Mouse (Mus musculus) myocyte (in vitro differentiated cells): ENCODE measurements around the gene Pfdn6. TPM values are rescaled to one million over a fixed set of nuclear protein-coding genes. Genes with fewer than 3 reads are reported as not detected.
A peak's percentile ranks its signal among the peaks of the same experiment; 100 is the strongest.
"Not testable (repeated sequence)": the region's sequence is repeated elsewhere in the genome, so short reads cannot be mapped to it uniquely, and the experiment has no call there.

Source experiments
- H3K27me3 ChIP-seq: one replicate; pipeline ENCODE4 v1.6.1; 2011; ENCODE audit not compliant: control insufficient read depth, insufficient read depth, insufficient read length
- H3K36me3 ChIP-seq: one replicate; pipeline ENCODE4 v1.6.1; 2011; ENCODE audit not compliant: control insufficient read depth, insufficient read depth
- H3K4me2 ChIP-seq: one replicate; pipeline ENCODE4 v1.6.1; 2011; ENCODE audit warnings: low read depth, control low read depth
- H3K4me3 ChIP-seq: one replicate; pipeline ENCODE4 v1.5.1; 2011; ENCODE audit warnings: mild to moderate bottlenecking, control low read depth, moderate library complexity
- H3K79me2 ChIP-seq: one replicate; pipeline ENCODE4 v1.6.1; 2011; ENCODE audit not compliant: control insufficient read depth, insufficient read depth
- H3ac ChIP-seq: one replicate; pipeline ENCODE4 v1.6.1; 2011; ENCODE audit not compliant: control insufficient read depth, insufficient read length
- CEBPB ChIP-seq: IDR thresholded peaks from 2 replicates; pipeline ENCODE4 v1.6.1; 2011; ENCODE audit warnings: mild to moderate bottlenecking, moderate library complexity; ENCODE audit not compliant: poor library complexity, insufficient read depth, severe bottlenecking
- E2F4 ChIP-seq: IDR thresholded peaks from one replicate; pipeline ENCODE4 v1.6.1; 2011; ENCODE audit warnings: mild to moderate bottlenecking, control low read depth, moderate library complexity; ENCODE audit not compliant: insufficient read depth
- MAX ChIP-seq: IDR thresholded peaks from one replicate; pipeline ENCODE4 v1.6.1; 2011; ENCODE audit warnings: low read depth, mild to moderate bottlenecking, control low read depth
- MYOD1 ChIP-seq, 3 experiments: IDR thresholded peaks; one replicate each; pipeline ENCODE4 v1.6.1; 2011; ENCODE audit warnings: control low read depth in 2 of 3, low read depth in 2 of 3, mild to moderate bottlenecking in 2 of 3, moderate library complexity in 1 of 3; ENCODE audit not compliant: insufficient read length in 2 of 3, control insufficient read depth in 1 of 3
- MYOG ChIP-seq, 3 experiments: IDR thresholded peaks; one replicate each; pipeline ENCODE4 v1.6.1; 2011; ENCODE audit warnings: control low read depth in 2 of 3, low read depth in 2 of 3, mild to moderate bottlenecking in 2 of 3; ENCODE audit not compliant: insufficient read length in 2 of 3, control insufficient read depth in 1 of 3, insufficient read depth in 1 of 3
- POLR2A ChIP-seq: IDR thresholded peaks from one replicate; pipeline ENCODE4 v1.6.1; 2011; ENCODE audit warnings: low read depth, mild to moderate bottlenecking, control low read depth, moderate library complexity; ENCODE audit not compliant: insufficient read length
- POLR2AphosphoS2 ChIP-seq: IDR thresholded peaks from one replicate; pipeline ENCODE4 v1.6.1; 2011; ENCODE audit warnings: low read depth, control low read depth; ENCODE audit not compliant: insufficient read length
- REST ChIP-seq: IDR thresholded peaks from one replicate; pipeline ENCODE4 v1.6.1; 2011; ENCODE audit warnings: mild to moderate bottlenecking, control low read depth, moderate library complexity; ENCODE audit not compliant: insufficient read depth, insufficient read length
- SRF ChIP-seq: IDR thresholded peaks from one replicate; pipeline ENCODE4 v1.6.1; 2011; ENCODE audit warnings: low read depth; ENCODE audit not compliant: control insufficient read depth, insufficient read length
- TCF12 ChIP-seq: IDR thresholded peaks from one replicate; pipeline ENCODE4 v1.6.1; 2011; ENCODE audit warnings: mild to moderate bottlenecking, control low read depth; ENCODE audit not compliant: poor library complexity, insufficient read depth, severe bottlenecking
- TCF3 ChIP-seq: IDR thresholded peaks from one replicate; pipeline ENCODE4 v1.6.1; 2011; ENCODE audit warnings: low read depth, control low read depth; ENCODE audit not compliant: insufficient read length
- USF1 ChIP-seq: IDR thresholded peaks from one replicate; pipeline ENCODE4 v1.6.1; 2011; ENCODE audit warnings: low read depth, mild to moderate bottlenecking, control low read depth, moderate library complexity
- polyA plus RNA-seq: library from polyadenylated mRNA; unstranded; fragments of >200 nt; fragmentation: generic; extraction: Trizol; gene quantifications from one replicate; pipeline ENCODE4 v1.2.1, GENCODE M21; 2012; ENCODE audit warnings: missing spikeins

Pfdn6 gene
- polyA plus RNA-seq, 1 experiment: 110 TPM

GRCm38 (mm10) chr17:33955555-33956214 is 15.5 kb upstream of the Pfdn6 start, which contains the start of the genes Vps52 and Rps18:
Gene Vps52, plus strand, starts transcription at chr17:33955812.
Gene Rps18, minus strand, starts transcription at chr17:33956001.
- H3K36me3 ChIP-seq: peaks cover 15% of the 10 kb centered on the region
- H3K4me3 ChIP-seq: peak within 1 kb of the TSS; percentile 93
- H3ac ChIP-seq: peak within 1 kb of the TSS; percentile 71
- TF ChIP-seq MAX (no peak), MYOD1 (IDR thresholded peaks at IDR 0.05; ENCODE audit: control insufficient read depth in 1 of 3, insufficient read length in 2 of 3, low read depth in 2 of 3) (peak in 1 of 3 experiments; percentile 5), TCF3 (no peak), POLR2A (peak; percentile 84), POLR2AphosphoS2 (peak; percentile 90), CEBPB (no peak), REST (no peak), E2F4 (no peak), USF1 (no peak), SRF (peak; percentile 2), TCF12 (no peak), MYOG (IDR thresholded peaks at IDR 0.05; ENCODE audit: control insufficient read depth in 1 of 3, insufficient read depth in 1 of 3, insufficient read length in 2 of 3, low read depth in 2 of 3) (peak in 1 of 3 experiments; percentile 37)
- peak within 1 kb of the TSS; percentile 100 for H3K4me2 ChIP-seq
- H3K79me2 ChIP-seq: peaks cover 29% of the 10 kb centered on the region
- H3K27me3 ChIP-seq: no peaks in the 10 kb centered on the region

GRCm38 (mm10) chr17:33954646-33955554 is 14.8 kb upstream of the Pfdn6 start:
- Histone ChIP-seq H3ac (peak overlapping the region; percentile 71), H3K27me3 (no peaks in the 10 kb centered on the region), H3K4me2 (peak overlapping the region; percentile 81), H3K4me3 (peak overlapping the region; percentile 93), H3K79me2 (peaks cover 29% of the 10 kb centered on the region), H3K36me3 (peaks cover 15% of the 10 kb centered on the region)
- TF ChIP-seq CEBPB (no peak), USF1 (no peak), E2F4 (no peak), MYOG (IDR thresholded peaks at IDR 0.05; ENCODE audit: control insufficient read depth in 1 of 3, insufficient read depth in 1 of 3, insufficient read length in 2 of 3, low read depth in 2 of 3) (no peak), TCF3 (no peak)

- Histone ChIP-seq H3K4me3 (peak overlapping the region; percentile 93), H3K27me3 (no peaks in the 10 kb centered on the region), H3K79me2 (peaks cover 29% of the 10 kb centered on the region), H3K4me2 (peak overlapping the region; percentile 81), H3ac (peak overlapping the region; percentile 71), H3K36me3 (peaks cover 15% of the 10 kb centered on the region)
- TF ChIP-seq E2F4: no peak
- peak; percentile 37 for TF ChIP-seq POLR2A
Observed at GRCm38 (mm10) chr17:33953961-33954565, 13.9 kb upstream of the Pfdn6 start.

GRCm38 (mm10) chr17:33953310-33953709 is 13.2 kb upstream of the Pfdn6 start:
- Histone ChIP-seq H3K4me3 (peak overlapping the region; percentile 93), H3K79me2 (peaks cover 29% of the 10 kb centered on the region), H3K27me3 (no peaks in the 10 kb centered on the region), H3K36me3 (peaks cover 15% of the 10 kb centered on the region), H3ac (no peak overlapping the region), H3K4me2 (peak overlapping the region; percentile 59)
- TF ChIP-seq USF1 (no peak), TCF12 (no peak)

GRCm38 (mm10) chr17:33952879-33953278 is 12.7 kb upstream of the Pfdn6 start:
- H3K4me2 ChIP-seq: peak overlapping the region; percentile 59
- peaks cover 15% of the 10 kb centered on the region for H3K36me3 ChIP-seq
- TF ChIP-seq TCF12 (no peak), CEBPB (no peak), MYOG (IDR thresholded peaks at IDR 0.05; ENCODE audit: control insufficient read depth in 1 of 3, insufficient read depth in 1 of 3, insufficient read length in 2 of 3, low read depth in 2 of 3) (no peak), USF1 (no peak), REST (no peak), POLR2AphosphoS2 (no peak)
- H3K4me3 ChIP-seq: peak overlapping the region; percentile 93
- H3K27me3 ChIP-seq: no peaks in the 10 kb centered on the region
- no peak overlapping the region for H3ac ChIP-seq
- peaks cover 29% of the 10 kb centered on the region for H3K79me2 ChIP-seq

GRCm38 (mm10) chr17:33952015-33952414 is 11.9 kb upstream of the Pfdn6 start:
- H3K27me3 ChIP-seq, H3ac ChIP-seq: not testable (repeated sequence)
- H3K36me3 ChIP-seq: peaks cover 15% of the 10 kb centered on the region
- peaks cover 29% of the 10 kb centered on the region for H3K79me2 ChIP-seq
- peak overlapping the region; percentile 5 for H3K4me3 ChIP-seq
- H3K4me2 ChIP-seq: peak overlapping the region; percentile 78
